Mouse (Mus musculus) heart, postnatal 0 days (tissue): ENCODE results near the gene Zfhx3. TPM values are rescaled to one million over a fixed set of nuclear protein-coding genes. Genes with fewer than 3 reads are reported as not detected.
A peak's percentile ranks its signal among the peaks of the same experiment; 100 is the strongest.

ENCODE experiments used
- ATAC-seq: fragments of 200-750 bp; cut with Nextera tagmentation; 2 replicates; pipeline ENCODE4 v1.8.0; 2017; ENCODE audit warnings: low read depth, moderate number of reproducible peaks, moderate library complexity; ENCODE audit not compliant: insufficient read depth
- DNase-seq: peaks from one replicate; pipeline ENCODE4 v3.0.0-alpha.2; 2016; ENCODE audit warnings: low spot score
- H3K27ac ChIP-seq: fragments of 300-500 bp; sonication (generic); 2 replicates; pipeline ENCODE4 v1.5.1; 2014; ENCODE audit warnings: low read depth, mild to moderate bottlenecking
- H3K27me3 ChIP-seq: fragments of 300-500 bp; sonication (generic); 2 replicates; pipeline ENCODE4 v1.6.1; 2014; ENCODE audit warnings: low read length, mixed read lengths; ENCODE audit not compliant: control insufficient read depth, insufficient read depth
- H3K36me3 ChIP-seq: fragments of 300-500 bp; sonication (generic); replicated peaks from 2 replicates; pipeline ENCODE4 v1.6.1; 2014; ENCODE audit warnings: low read length, mixed read lengths; ENCODE audit not compliant: control insufficient read depth, insufficient read depth
- H3K4me1 ChIP-seq: fragments of 300-500 bp; sonication (generic); 2 replicates; pipeline ENCODE4 v1.6.1; 2014; ENCODE audit warnings: antibody characterized with exemption; ENCODE audit not compliant: control insufficient read depth, insufficient read depth
- H3K4me2 ChIP-seq: fragments of 300-500 bp; sonication (generic); 2 replicates; pipeline ENCODE4 v1.6.1; 2014; ENCODE audit warnings: low read depth, mild to moderate bottlenecking, low read length, moderate library complexity
- H3K4me3 ChIP-seq: fragments of 300-500 bp; sonication (generic); 2 replicates; pipeline ENCODE4 v1.5.1; 2014; ENCODE audit warnings: low read depth, low read length
- H3K9ac ChIP-seq: fragments of 300-500 bp; sonication (generic); replicated peaks from 2 replicates; pipeline ENCODE4 v1.6.1; 2014; ENCODE audit warnings: low read depth, low read length, mixed read lengths
- H3K9me3 ChIP-seq: fragments of 300-500 bp; sonication (generic); replicated peaks from 2 replicates; pipeline ENCODE4 v1.6.1; 2016; ENCODE audit warnings: low read length; ENCODE audit not compliant: control insufficient read depth
- CTCF ChIP-seq: IDR thresholded peaks from 2 replicates; pipeline ENCODE4 v1.5.1; 2016; ENCODE audit warnings: antibody characterized with exemption, control low read depth, low read depth
- EP300 ChIP-seq: IDR thresholded peaks from 2 replicates; pipeline ENCODE4 v1.6.1; 2016; ENCODE audit warnings: antibody characterized with exemption, low read depth
- WGBS: fragments of 180-500 bp; shearing (Covaris S2); extraction: QIAGEN DNeasy Blood & Tissue Kit; methylation state at CpG from one replicate; pipeline ENCODE4 v1.1.7; 2014; 5-methylcytosine and 5-hydroxymethylcytosine counted together
- polyA plus RNA-seq: library from polyadenylated mRNA; unstranded; fragments of >200 nt; fragmentation: Nextera tagmentation; extraction: Ambion mirVana; gene quantifications from 2 replicates; pipeline ENCODE4 v1.2.1, GENCODE M21; 2015
- total RNA-seq: library from RNA; depleted of rRNA; stranded (reverse); fragments of >200 nt; gene quantifications from 2 replicates; pipeline ENCODE4 v1.2.3, GENCODE M21; 2014; ENCODE audit warnings: low replicate concordance

Zfhx3 gene
- total and polyA plus RNA-seq, 2 experiments from 2014 or later = 2.0 to 2.5 TPM

GRCm38 (mm10) chr8:108623660-108624059 is 681.2 kb downstream of the Zfhx3 start:
- Histone ChIP-seq H3K27ac (no peak overlapping the region), H3K4me1 (no peaks in the 10 kb centered on the region), H3K27me3 (no peaks in the 10 kb centered on the region), H3K4me2 (no peak overlapping the region), H3K36me3 (no peaks in the 10 kb centered on the region), H3K4me3 (no peak overlapping the region), H3K9me3 (no peaks in the 10 kb centered on the region), H3K9ac (no peak overlapping the region)
- no peak for ATAC-seq
- 18% methylated on average over 5 of the region's 5 CpGs for WGBS
- TF ChIP-seq CTCF (no peak), EP300 (no peak)
- DNase-seq = peak; percentile 11

- ATAC-seq (no peak), DNase-seq (no peak)
- no peaks in the 10 kb centered on the region for H3K27me3 ChIP-seq
- no peak overlapping the region for H3K9ac ChIP-seq
- H3K4me2 ChIP-seq = no peak overlapping the region
- no peak overlapping the region for H3K4me3 ChIP-seq
- H3K9me3 ChIP-seq = no peaks in the 10 kb centered on the region
- H3K27ac ChIP-seq = no peak overlapping the region
- no peaks in the 10 kb centered on the region for H3K4me1 ChIP-seq
- TF ChIP-seq EP300 = no peak
- TF ChIP-seq CTCF = no peak
- no peaks in the 10 kb centered on the region for H3K36me3 ChIP-seq
- WGBS = 74% methylated on average over 9 of the region's 9 CpGs
Measured at GRCm38 (mm10) chr8:108625571-108626120, 683.2 kb downstream of the Zfhx3 start.

GRCm38 (mm10) chr8:108631069-108631468 is 688.6 kb downstream of the Zfhx3 start:
- Histone ChIP-seq H3K9ac (no peak overlapping the region), H3K9me3 (no peaks in the 10 kb centered on the region), H3K4me1 (no peaks in the 10 kb centered on the region), H3K27ac (no peak overlapping the region), H3K4me2 (no peak overlapping the region), H3K36me3 (no peaks in the 10 kb centered on the region), H3K27me3 (no peaks in the 10 kb centered on the region), H3K4me3 (no peak overlapping the region)
- ATAC-seq = no peak
- TF ChIP-seq EP300 (no peak), CTCF (no peak)
- no peak for DNase-seq
- 82% methylated on average over 1 of the region's 1 CpGs for WGBS

- Histone ChIP-seq H3K4me1 (no peaks in the 10 kb centered on the region), H3K4me2 (no peak overlapping the region), H3K36me3 (no peaks in the 10 kb centered on the region), H3K4me3 (no peak overlapping the region), H3K27ac (no peak overlapping the region), H3K27me3 (no peaks in the 10 kb centered on the region), H3K9me3 (no peaks in the 10 kb centered on the region), H3K9ac (no peak overlapping the region)
- no peak for TF ChIP-seq EP300
- TF ChIP-seq CTCF = no peak
- WGBS = 51% methylated on average over 3 of the region's 3 CpGs
- no peak for DNase-seq
- no peak for ATAC-seq
Measured at GRCm38 (mm10) chr8:108634282-108634681, 691.8 kb downstream of the Zfhx3 start.

- no peak for TF ChIP-seq CTCF
- TF ChIP-seq EP300 = no peak
- Histone ChIP-seq H3K27ac (no peak overlapping the region), H3K4me3 (no peak overlapping the region), H3K36me3 (no peaks in the 10 kb centered on the region), H3K9ac (no peak overlapping the region), H3K4me2 (no peak overlapping the region), H3K4me1 (no peaks in the 10 kb centered on the region), H3K27me3 (no peaks in the 10 kb centered on the region), H3K9me3 (no peaks in the 10 kb centered on the region)
- DNase-seq (no peak), ATAC-seq (no peak)
- 87% methylated on average over 2 of the region's 2 CpGs for WGBS
Measured at GRCm38 (mm10) chr8:108637887-108638286, 695.4 kb downstream of the Zfhx3 start.

- Histone ChIP-seq H3K4me3 (no peak overlapping the region), H3K4me2 (no peak overlapping the region), H3K27me3 (no peaks in the 10 kb centered on the region), H3K9me3 (no peaks in the 10 kb centered on the region), H3K4me1 (no peaks in the 10 kb centered on the region), H3K27ac (no peak overlapping the region), H3K36me3 (no peaks in the 10 kb centered on the region), H3K9ac (no peak overlapping the region)
- ATAC-seq = no peak
- no peak for DNase-seq
- WGBS = 86% methylated on average over 3 of the region's 3 CpGs
- no peak for TF ChIP-seq EP300
- no peak for TF ChIP-seq CTCF
Measured at GRCm38 (mm10) chr8:108645660-108646059, 703.2 kb downstream of the Zfhx3 start.
